Mouse (Mus musculus): ENCODE measurements around the gene Ntrk3. TPM values are rescaled to one million over a fixed set of nuclear protein-coding genes. Genes with fewer than 3 reads are reported as not detected.

Ntrk3 gene
- polyA plus RNA-seq, 1 experiment from 2014 or later = 2.2 TPM

DNA sequence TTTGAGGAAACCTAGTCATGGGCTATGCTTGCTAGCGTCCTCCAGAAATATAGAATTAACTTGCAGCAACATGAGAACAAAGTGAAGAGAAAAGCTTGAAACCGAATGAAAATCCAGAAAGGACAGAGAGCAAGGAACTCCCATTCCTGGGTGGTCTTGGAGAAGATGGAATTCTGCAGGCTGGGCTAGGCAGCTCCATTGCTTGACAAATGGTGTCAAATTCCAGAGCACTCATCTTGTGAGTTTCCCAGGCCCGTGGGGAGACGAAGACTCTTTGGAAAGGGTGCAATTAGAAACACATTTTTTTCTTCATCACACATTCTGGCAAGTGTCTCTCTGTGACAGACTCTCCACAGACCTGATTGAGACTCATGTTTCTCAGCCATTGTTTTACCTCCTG lies 479.7 kb downstream of the Ntrk3 start:
- TF ChIP-seq CTCF (IDR thresholded peaks at IDR 0.05; ENCODE audit: low read depth) (no peak), EP300 (optimal IDR thresholded peaks at IDR 0.05) (no peak)
- no peak overlapping the region for H3K27ac ChIP-seq (replicated peaks)
- H3K4me1 ChIP-seq (replicated peaks; ENCODE audit: control insufficient read depth, insufficient read depth) = no peaks in the 10 kb centered on the region
- no peak overlapping the region for H3K4me2 ChIP-seq (replicated peaks; ENCODE audit: low read depth)
- no peak overlapping the region for H3K4me3 ChIP-seq (ENCODE audit: low read depth, low read length)
- no peaks in the 10 kb centered on the region for H3K9me3 ChIP-seq (ENCODE audit: control insufficient read depth, low read length)
- H3K27me3 ChIP-seq (ENCODE audit: control insufficient read depth, insufficient read depth, low read length) = no peaks in the 10 kb centered on the region
- ATAC-seq (ENCODE audit: low FRiP score, low TSS enrichment) (no peak), DNase-seq (ENCODE audit: low spot score) (no peak)
- WGBS = 13% methylated on average over 4 of the region's 4 CpGs
- H3K9ac ChIP-seq (ENCODE audit: low read length) = no peak overlapping the region
- H3K36me3 ChIP-seq (ENCODE audit: control insufficient read depth, insufficient read depth, low read length) = no peaks in the 10 kb centered on the region

DNA sequence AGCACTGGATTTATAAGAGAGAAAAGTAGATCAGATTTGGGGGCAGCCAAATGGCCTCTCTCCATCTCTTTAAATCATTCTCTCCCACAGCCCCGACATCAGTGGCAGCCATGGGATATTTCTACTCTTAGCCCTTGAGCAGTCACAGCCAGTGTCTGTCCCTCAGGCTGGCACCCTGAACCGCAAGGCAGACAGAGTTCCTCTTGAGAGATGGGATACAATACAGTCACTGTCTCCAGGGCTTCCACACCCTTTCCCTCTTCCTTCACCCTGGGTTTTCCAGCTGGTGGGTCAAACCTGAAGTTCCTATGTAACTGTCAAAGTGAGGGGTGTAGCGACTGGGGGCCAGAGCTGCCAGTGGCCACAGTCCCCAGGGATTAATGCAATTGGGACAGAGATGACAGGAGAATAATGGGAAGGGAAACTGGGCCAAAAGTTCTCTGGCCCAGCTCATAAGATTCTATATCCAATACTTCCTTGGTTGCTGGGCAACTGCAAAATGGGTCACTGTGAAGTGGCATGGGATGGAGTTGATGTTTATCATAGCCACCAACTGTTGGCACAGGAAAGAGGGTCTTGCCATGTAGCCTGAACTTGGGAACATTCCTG lies 483.9 kb downstream of the Ntrk3 start:
- no peak for TF ChIP-seq EP300 (optimal IDR thresholded peaks at IDR 0.05)
- no peak for TF ChIP-seq CTCF (IDR thresholded peaks at IDR 0.05; ENCODE audit: low read depth)
- H3K9me3 ChIP-seq (ENCODE audit: control insufficient read depth, low read length) = no peaks in the 10 kb centered on the region
- H3K27ac ChIP-seq (replicated peaks) = no peak overlapping the region
- no peaks in the 10 kb centered on the region for H3K36me3 ChIP-seq (ENCODE audit: control insufficient read depth, insufficient read depth, low read length)
- DNase-seq (ENCODE audit: low spot score) (no peak), ATAC-seq (ENCODE audit: low FRiP score, low TSS enrichment) (0 out of 2 replicates have a peak, but pooled peaks have one; percentile 35)
- no peak overlapping the region for H3K9ac ChIP-seq (ENCODE audit: low read length)
- no peak overlapping the region for H3K4me3 ChIP-seq (ENCODE audit: low read depth, low read length)
- no peak overlapping the region for H3K4me2 ChIP-seq (replicated peaks; ENCODE audit: low read depth)
- H3K4me1 ChIP-seq (replicated peaks; ENCODE audit: control insufficient read depth, insufficient read depth) = no peaks in the 10 kb centered on the region
- 56% methylated on average over 3 of the region's 3 CpGs for WGBS
- H3K27me3 ChIP-seq (ENCODE audit: control insufficient read depth, insufficient read depth, low read length) = no peaks in the 10 kb centered on the region

DNA sequence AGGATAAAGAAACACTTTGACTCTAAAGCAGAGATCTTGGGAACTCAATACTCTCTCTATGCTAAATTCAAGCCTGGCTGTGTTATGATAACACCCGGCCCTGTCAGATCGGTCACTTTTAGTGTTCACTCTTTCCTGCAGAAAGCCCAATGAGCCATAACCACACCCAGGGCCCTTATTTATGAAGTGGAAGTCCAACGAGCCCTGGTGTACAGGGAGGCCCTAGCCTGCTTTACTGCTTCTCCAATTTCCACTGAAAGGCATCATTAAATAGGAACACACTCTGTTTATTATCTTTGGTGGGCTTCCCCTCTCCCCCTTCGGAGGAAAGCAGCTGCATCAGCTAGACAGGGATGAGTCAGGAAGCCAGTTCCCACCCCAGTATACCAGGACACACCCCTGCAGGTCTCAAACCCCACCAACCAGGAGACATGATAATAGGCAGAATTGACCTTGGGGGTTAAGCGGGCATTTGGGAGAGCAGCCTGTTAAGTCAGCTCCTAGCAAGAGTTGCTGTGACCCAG lies 489.6 kb downstream of the Ntrk3 start:
- Histone ChIP-seq H3K4me2 (replicated peaks; ENCODE audit: low read depth) (no peak overlapping the region), H3K4me3 (ENCODE audit: low read depth, low read length) (no peak overlapping the region), H3K27me3 (ENCODE audit: control insufficient read depth, insufficient read depth, low read length) (no peaks in the 10 kb centered on the region), H3K36me3 (ENCODE audit: control insufficient read depth, insufficient read depth, low read length) (no peaks in the 10 kb centered on the region), H3K27ac (replicated peaks) (no peak overlapping the region), H3K9ac (ENCODE audit: low read length) (no peak overlapping the region), H3K9me3 (ENCODE audit: control insufficient read depth, low read length) (no peaks in the 10 kb centered on the region), H3K4me1 (replicated peaks; ENCODE audit: control insufficient read depth, insufficient read depth) (no peaks in the 10 kb centered on the region)
- 55% methylated on average over 5 of the region's 5 CpGs for WGBS
- TF ChIP-seq EP300 (optimal IDR thresholded peaks at IDR 0.05) = no peak
- no peak for TF ChIP-seq CTCF (IDR thresholded peaks at IDR 0.05; ENCODE audit: low read depth)
- ATAC-seq (ENCODE audit: low FRiP score, low TSS enrichment) = no peak
- DNase-seq (ENCODE audit: low spot score) = no peak

DNA sequence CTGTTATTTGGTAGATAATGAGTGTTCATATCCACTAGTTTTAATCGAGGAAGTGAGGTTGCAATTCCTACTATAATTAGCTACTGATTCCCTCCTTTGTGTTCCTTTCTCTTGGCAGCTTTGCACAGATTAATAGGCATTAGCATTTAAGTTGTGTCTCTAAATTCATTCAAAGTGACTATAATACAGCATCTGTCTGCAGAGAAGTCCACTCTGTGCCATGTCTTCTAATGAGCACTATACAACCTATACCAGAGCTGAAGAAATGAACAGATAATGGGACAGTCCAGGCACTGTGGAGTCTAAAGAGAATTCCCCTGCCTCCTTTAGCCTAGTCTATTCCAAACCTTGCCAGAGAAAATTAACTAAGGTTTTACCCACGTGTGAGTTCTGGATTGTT lies 498.8 kb downstream of the Ntrk3 start:
- no peak overlapping the region for H3K4me2 ChIP-seq (replicated peaks; ENCODE audit: low read depth)
- TF ChIP-seq CTCF (IDR thresholded peaks at IDR 0.05; ENCODE audit: low read depth) (no peak), EP300 (optimal IDR thresholded peaks at IDR 0.05) (no peak)
- H3K36me3 ChIP-seq (ENCODE audit: control insufficient read depth, insufficient read depth, low read length) = no peaks in the 10 kb centered on the region
- no peak overlapping the region for H3K27ac ChIP-seq (replicated peaks)
- H3K4me3 ChIP-seq (ENCODE audit: low read depth, low read length) = no peak overlapping the region
- H3K27me3 ChIP-seq (ENCODE audit: control insufficient read depth, insufficient read depth, low read length) = no peaks in the 10 kb centered on the region
- no peaks in the 10 kb centered on the region for H3K9me3 ChIP-seq (ENCODE audit: control insufficient read depth, low read length)
- no peak for DNase-seq (ENCODE audit: low spot score)
- H3K4me1 ChIP-seq (replicated peaks; ENCODE audit: control insufficient read depth, insufficient read depth) = no peaks in the 10 kb centered on the region
- no peak for ATAC-seq (ENCODE audit: low FRiP score, low TSS enrichment)
- H3K9ac ChIP-seq (ENCODE audit: low read length) = no peak overlapping the region
- WGBS = 63% methylated on average over 2 of the region's 2 CpGs

DNA sequence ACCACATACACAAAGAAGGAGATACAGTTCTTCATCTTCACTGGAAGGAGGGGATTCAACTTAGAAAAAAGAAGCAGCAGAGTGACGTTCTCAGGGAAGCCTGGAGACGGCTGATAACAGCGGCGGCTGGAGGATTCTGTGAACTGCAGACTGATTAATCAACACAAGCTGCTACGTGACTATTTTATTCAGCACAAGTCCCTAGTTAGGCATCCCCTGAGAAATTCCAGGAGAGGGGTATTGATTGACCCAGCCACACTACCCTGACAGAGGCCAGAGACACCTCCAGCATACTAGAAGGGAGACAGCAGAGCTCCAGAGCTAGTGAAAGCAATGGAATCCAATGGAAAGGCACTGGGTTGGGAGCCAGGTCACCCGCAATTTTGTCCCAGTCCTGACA lies 516.1 kb downstream of the Ntrk3 start:
- H3K36me3 ChIP-seq (ENCODE audit: control insufficient read depth, insufficient read depth, low read length) = no peaks in the 10 kb centered on the region
- DNase-seq (ENCODE audit: low spot score) (no peak), ATAC-seq (ENCODE audit: low FRiP score, low TSS enrichment) (no peak)
- H3K27ac ChIP-seq (replicated peaks) = no peak overlapping the region
- TF ChIP-seq EP300 (optimal IDR thresholded peaks at IDR 0.05) (no peak), CTCF (IDR thresholded peaks at IDR 0.05; ENCODE audit: low read depth) (no peak)
- H3K4me2 ChIP-seq (replicated peaks; ENCODE audit: low read depth) = no peak overlapping the region
- H3K9ac ChIP-seq (ENCODE audit: low read length) = no peak overlapping the region
- 38% methylated on average over 6 of the region's 6 CpGs for WGBS
- H3K4me3 ChIP-seq (ENCODE audit: low read depth, low read length) = no peak overlapping the region
- H3K9me3 ChIP-seq (ENCODE audit: control insufficient read depth, low read length) = no peaks in the 10 kb centered on the region
- no peaks in the 10 kb centered on the region for H3K27me3 ChIP-seq (ENCODE audit: control insufficient read depth, insufficient read depth, low read length)
- no peaks in the 10 kb centered on the region for H3K4me1 ChIP-seq (replicated peaks; ENCODE audit: control insufficient read depth, insufficient read depth)

DNA sequence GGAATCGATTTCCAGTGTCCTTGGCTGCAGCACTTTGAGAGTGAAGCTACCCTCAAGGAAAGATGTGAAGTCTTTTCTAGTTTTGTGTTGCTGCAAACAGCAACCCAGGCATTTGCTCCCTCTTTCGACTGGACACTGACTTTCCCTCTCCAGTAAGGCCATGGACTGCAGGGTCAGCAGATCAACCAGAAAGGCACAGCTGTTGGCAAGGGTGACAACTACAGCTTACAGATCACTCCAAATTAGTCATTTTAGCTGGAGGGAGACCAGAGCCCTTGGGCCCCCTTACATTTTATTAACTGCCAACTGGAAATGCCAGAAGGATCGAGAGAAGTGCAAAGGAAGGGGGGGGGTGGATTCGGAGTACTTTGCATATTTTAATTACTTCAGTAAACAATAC lies 516.9 kb downstream of the Ntrk3 start:
- 0 out of 2 replicates have a peak, but pooled peaks have one; percentile 8 for TF ChIP-seq CTCF (IDR thresholded peaks at IDR 0.05; ENCODE audit: low read depth)
- TF ChIP-seq EP300 (optimal IDR thresholded peaks at IDR 0.05) = no peak
- Histone ChIP-seq H3K9ac (ENCODE audit: low read length) (no peak overlapping the region), H3K9me3 (ENCODE audit: control insufficient read depth, low read length) (no peaks in the 10 kb centered on the region), H3K27me3 (ENCODE audit: control insufficient read depth, insufficient read depth, low read length) (no peaks in the 10 kb centered on the region), H3K36me3 (ENCODE audit: control insufficient read depth, insufficient read depth, low read length) (no peaks in the 10 kb centered on the region), H3K4me3 (ENCODE audit: low read depth, low read length) (no peak overlapping the region), H3K27ac (replicated peaks) (no peak overlapping the region), H3K4me1 (replicated peaks; ENCODE audit: control insufficient read depth, insufficient read depth) (no peaks in the 10 kb centered on the region), H3K4me2 (replicated peaks; ENCODE audit: low read depth) (no peak overlapping the region)
- WGBS = 52% methylated on average over 4 of the region's 4 CpGs
- DNase-seq (ENCODE audit: low spot score) (no peak), ATAC-seq (ENCODE audit: low FRiP score, low TSS enrichment) (no peak)
